In genomic region chr16:30596959-30597681, GRCm38 (mm10) we compare ENCODE assay signal across 8 mouse cellular contexts. TPM values are rescaled to one million over a fixed set of nuclear protein-coding genes. Genes with fewer than 3 reads are reported as not detected.
DNase-seq lines count a peak whose midpoint lies in the region; ATAC-seq and TF ChIP-seq lines count a peak whose summit lies in the region.

No protein-coding gene starts in this region.

- peak; percentile 95 for DNase-seq in CH12.LX (ENCODE audit: extremely low read depth)
- peak; percentile 63 for DNase-seq in c-Kit-positive CD71-positive TER-119-negative erythroid progenitor cells, embryonic 14.5 days (ENCODE audit: low read depth)
- DNase-seq in heart, postnatal 0 days (ENCODE audit: low spot score) = peak; percentile 70
- DNase-seq in large intestine, adult 2 months (ENCODE audit: low read depth, low spot score) = peak; percentile 78
- DNase-seq in liver, postnatal 0 days = peak; percentile 87
- DNase-seq in testis, postnatal 10 days (ENCODE audit: low spot score) = peak; percentile 92

- TF ChIP-seq CTCF in CH12.LX (conservative IDR thresholded peaks at IDR 0.05 in 1 of 2, IDR thresholded peaks at IDR 0.05 in 1 of 2; ENCODE audit: low read depth in 2 of 2, low read length in 2 of 2) = peak; percentile 96 to 99
- peak; percentile 94 for TF ChIP-seq CTCF in heart, postnatal 0 days (IDR thresholded peaks at IDR 0.05; ENCODE audit: low read depth)
- TF ChIP-seq CTCF in liver, postnatal 0 days (IDR thresholded peaks at IDR 0.05; ENCODE audit: low read depth) = peak; percentile 92

- no peaks in the 10 kb centered on the region for H3K9me3 ChIP-seq in CH12.LX (replicated peaks; ENCODE audit: low read length)
- H3K9me3 ChIP-seq in forebrain, embryonic 13.5 days (replicated peaks) = no peaks in the 10 kb centered on the region; the same call in 1 of the 2 replicates
- no peaks in the 10 kb centered on the region for H3K9me3 ChIP-seq in heart, postnatal 0 days (replicated peaks; ENCODE audit: control insufficient read depth, low read length)
- no peaks in the 10 kb centered on the region for H3K9me3 ChIP-seq in liver, postnatal 0 days (ENCODE audit: low read length)
- H3K9me3 ChIP-seq in neural tube, embryonic 15.5 days (replicated peaks) = no peaks in the 10 kb centered on the region

- H3K27me3 ChIP-seq in CH12.LX (replicated peaks) = no peaks in the 10 kb centered on the region
- H3K27me3 ChIP-seq in forebrain, embryonic 13.5 days = peaks cover 62% of the 10 kb centered on the region
- H3K27me3 ChIP-seq in heart, postnatal 0 days (ENCODE audit: control insufficient read depth, insufficient read depth, low read length) = no peaks in the 10 kb centered on the region
- peaks cover 11% of the 10 kb centered on the region; the same call in 1 of the 2 replicates for H3K27me3 ChIP-seq in liver, postnatal 0 days (ENCODE audit: insufficient read depth, low read length)
- H3K27me3 ChIP-seq in neural tube, embryonic 15.5 days (replicated peaks) = peaks cover 19% of the 10 kb centered on the region; the same call in 1 of the 2 replicates

- peaks cover 28% of the 10 kb centered on the region for H3K79me2 ChIP-seq in CH12.LX (replicated peaks; ENCODE audit: control insufficient read depth, extremely low read depth, insufficient read depth, poor library complexity, severe bottlenecking)

- TF ChIP-seq RAD21 in CH12.LX (IDR thresholded peaks at IDR 0.05; ENCODE audit: low read depth, low read length) = peak; percentile 100

- peak overlapping the region; percentile 89 for H3K4me2 ChIP-seq in CH12.LX (ENCODE audit: insufficient read depth, low read depth, poor library complexity, severe bottlenecking)
- H3K4me2 ChIP-seq in forebrain, embryonic 13.5 days = peak overlapping the region; percentile 53
- H3K4me2 ChIP-seq in heart, postnatal 0 days (ENCODE audit: low read depth, low read length) = peak overlapping the region; percentile 42
- H3K4me2 ChIP-seq in liver, postnatal 0 days (ENCODE audit: low read depth, low read length) = peak overlapping the region; percentile 53
- H3K4me2 ChIP-seq in neural tube, embryonic 15.5 days = peak overlapping the region; percentile 63

- peak overlapping the region; percentile 84 for H3K27ac ChIP-seq in CH12.LX (ENCODE audit: insufficient read depth, low read depth)
- H3K27ac ChIP-seq in forebrain, embryonic 13.5 days = no peak overlapping the region; the same call in 1 of the 2 replicates
- H3K27ac ChIP-seq in heart, postnatal 0 days (ENCODE audit: low read depth) = no peak overlapping the region
- H3K27ac ChIP-seq in liver, postnatal 0 days (ENCODE audit: low read depth) = peak overlapping the region; percentile 23; the same call in 1 of the 2 replicates
- 0 out of 2 replicates have a peak overlapping the region, but pooled peaks have one; percentile 8 for H3K27ac ChIP-seq in neural tube, embryonic 15.5 days (replicated peaks)

- peak; percentile 28 for TF ChIP-seq EP300 in CH12.LX (IDR thresholded peaks at IDR 0.05; ENCODE audit: low read length)
- no peak for TF ChIP-seq EP300 in heart, postnatal 0 days (IDR thresholded peaks at IDR 0.05; ENCODE audit: low read depth)
- no peak for TF ChIP-seq EP300 in liver, postnatal 0 days (IDR thresholded peaks at IDR 0.05; ENCODE audit: low read depth)

- TF ChIP-seq POLR2A in CH12.LX (IDR thresholded peaks at IDR 0.05; ENCODE audit: low read depth, low read length) = peak; percentile 18; the same call in 1 of the 2 replicates

- peak overlapping the region; percentile 59 for H3K9ac ChIP-seq in CH12.LX (ENCODE audit: insufficient read depth, low read depth)
- H3K9ac ChIP-seq in forebrain, embryonic 13.5 days = peak overlapping the region; percentile 43
- H3K9ac ChIP-seq in heart, postnatal 0 days (replicated peaks; ENCODE audit: low read depth, low read length) = peak overlapping the region; percentile 3; the same call in 1 of the 2 replicates
- H3K9ac ChIP-seq in liver, postnatal 0 days (replicated peaks) = no peak overlapping the region
- H3K9ac ChIP-seq in neural tube, embryonic 15.5 days (replicated peaks) = peak overlapping the region; percentile 42

- peaks cover 4 to 25% of the 10 kb centered on the region in 2 experiments; a peak in 3 of 4 replicates for H3K4me1 ChIP-seq in CH12.LX (ENCODE audit: control insufficient read depth in 1 of 2, insufficient read depth in 2 of 2)
- peaks cover 46% of the 10 kb centered on the region for H3K4me1 ChIP-seq in forebrain, embryonic 13.5 days
- H3K4me1 ChIP-seq in heart, postnatal 0 days (ENCODE audit: control insufficient read depth, insufficient read depth) = peaks cover 9% of the 10 kb centered on the region
- H3K4me1 ChIP-seq in liver, postnatal 0 days (ENCODE audit: insufficient read depth) = peaks cover 25% of the 10 kb centered on the region
- H3K4me1 ChIP-seq in neural tube, embryonic 15.5 days = peaks cover 41% of the 10 kb centered on the region

- peak overlapping the region; percentile 50 to 60 (median 51) for H3K4me3 ChIP-seq in CH12.LX (replicated peaks in 1 of 3; ENCODE audit: low read depth in 2 of 3, low read length in 2 of 3, poor library complexity in 1 of 3)
- H3K4me3 ChIP-seq in forebrain, embryonic 13.5 days = peak overlapping the region; percentile 19; the same call in 1 of the 2 replicates
- 0 out of 2 replicates have a peak overlapping the region, but pooled peaks have one; percentile 8 for H3K4me3 ChIP-seq in heart, postnatal 0 days (ENCODE audit: low read depth, low read length)
- 0 out of 2 replicates have a peak overlapping the region, but pooled peaks have one; percentile 15 for H3K4me3 ChIP-seq in liver, postnatal 0 days (ENCODE audit: low read depth, low read length)
- peak overlapping the region; percentile 29 for H3K4me3 ChIP-seq in neural tube, embryonic 15.5 days (replicated peaks)

- dilution Hi-C loops in CH12.LX (cut with MboI; ENCODE audit: extremely low pct_ligation_motif_present, extremely low pct_unique_long_range_greater_than_20kb, low sequenced_read_pairs) = no loop called here

- WGBS in forebrain, embryonic 13.5 days = 12% methylated on average over 16 of the region's 16 CpGs
- 11% methylated on average over 16 of the region's 16 CpGs for WGBS in heart, postnatal 0 days
- WGBS in large intestine, adult 2 months = 4% methylated on average over 16 of the region's 16 CpGs
- WGBS in liver, postnatal 0 days (ENCODE audit: insufficient replicate concordance) = 9% methylated on average over 16 of the region's 16 CpGs
- WGBS in neural tube, embryonic 15.5 days = 9% methylated on average over 16 of the region's 16 CpGs

- peak; percentile 58 for ATAC-seq in forebrain, embryonic 13.5 days
- no peak for ATAC-seq in heart, postnatal 0 days (ENCODE audit: insufficient read depth, low read depth)
- peak; percentile 35; the same call in 1 of the 2 replicates for ATAC-seq in liver, postnatal 0 days
- peak; percentile 48 for ATAC-seq in neural tube, embryonic 15.5 days (ENCODE audit: low FRiP score)

- peaks cover 14 to 17% of the 10 kb centered on the region in 2 experiments for H3K36me3 ChIP-seq in CH12.LX (replicated peaks in 1 of 2; ENCODE audit: control insufficient read depth in 1 of 2, insufficient read depth in 1 of 2, low read length in 1 of 2)
- H3K36me3 ChIP-seq in forebrain, embryonic 13.5 days (ENCODE audit: poor library complexity, severe bottlenecking) = no peaks in the 10 kb centered on the region
- H3K36me3 ChIP-seq in heart, postnatal 0 days (replicated peaks; ENCODE audit: control insufficient read depth, insufficient read depth, low read length) = no peaks in the 10 kb centered on the region
- no peaks in the 10 kb centered on the region for H3K36me3 ChIP-seq in liver, postnatal 0 days (replicated peaks; ENCODE audit: insufficient read depth, low read length)
- no peaks in the 10 kb centered on the region for H3K36me3 ChIP-seq in neural tube, embryonic 15.5 days

- in situ Hi-C loops in CH12.LX (cut with MboI; ENCODE audit: low pct_ligation_motif_present, low pct_unique_long_range_greater_than_20kb, low sequenced_read_pairs) = loop anchor here (5.0 to 10.0 kb wide), 4 partner anchors 180 to 758 kb away; no protein-coding TSS in a partner anchor

TF ChIP-seq in CH12.LX, 34 proteins besides CTCF, POLR2A, EP300 and RAD21 (continues in another document):
- TF ChIP-seq MEF2A (IDR thresholded peaks at IDR 0.05; ENCODE audit: borderline replicate concordance, low read depth, low read length) = peak; percentile 68

RNA-seq across cellular contexts. Expression of gene Fam43a, which starts 2.4 kb away (rescaled TPM):
- total RNA-seq in CH12.LX (2012; rRNA removed) = 82.2 and 106 TPM in 2 replicates
- 77.1 and 82.1 TPM in 2 replicates for total RNA-seq in CH12.LX (2014; rRNA removed)
- 106 and 121 TPM in 2 replicates for polyA plus RNA-seq in CH12.LX (2012; ENCODE audit: insufficient read length, low read depth)
- 6.8 and 8.3 TPM in 2 replicates for polyA plus RNA-seq in forebrain, embryonic 13.5 days (2015; fragmentation: Nextera tagmentation; extraction: Ambion mirVana)
- total RNA-seq in heart, postnatal 0 days (2014; rRNA removed; ENCODE audit: low replicate concordance) = 40.6 and 46.0 TPM in 2 replicates
- 16.2 and 17.1 TPM in 2 replicates for polyA plus RNA-seq in heart, postnatal 0 days (2015; fragmentation: Nextera tagmentation; extraction: Ambion mirVana)
- polyA plus RNA-seq in large intestine, adult 2 months (2012; rRNA removed) = 5.4 and 6.3 TPM in 2 replicates
- 6.1 and 6.8 TPM in 2 replicates for polyA plus RNA-seq in liver, postnatal 0 days (2015; fragmentation: Nextera tagmentation; extraction: Ambion mirVana)
- 23.1 and 24.7 TPM in 2 replicates for polyA plus RNA-seq in neural tube, embryonic 15.5 days (2015; fragmentation: Nextera tagmentation; extraction: Ambion mirVana)

RNA-seq across cellular contexts. Expression of gene Lsg1, which starts 9.7 kb away (rescaled TPM):
- 58.4 and 70.8 TPM in 2 replicates for total RNA-seq in CH12.LX (2012; rRNA removed)
- total RNA-seq in CH12.LX (2014; rRNA removed) = 94.7 and 106 TPM in 2 replicates
- polyA plus RNA-seq in CH12.LX (2012; ENCODE audit: insufficient read length, low read depth) = 189 and 261 TPM in 2 replicates
- 69.7 and 76.9 TPM in 2 replicates for polyA plus RNA-seq in forebrain, embryonic 13.5 days (2015; fragmentation: Nextera tagmentation; extraction: Ambion mirVana)
- 11.6 and 15.8 TPM in 2 replicates for total RNA-seq in heart, postnatal 0 days (2014; rRNA removed; ENCODE audit: low replicate concordance)
- 29.9 and 32.8 TPM in 2 replicates for polyA plus RNA-seq in heart, postnatal 0 days (2015; fragmentation: Nextera tagmentation; extraction: Ambion mirVana)
- polyA plus RNA-seq in large intestine, adult 2 months (2012; rRNA removed) = 7.5 and 8.8 TPM in 2 replicates
- polyA plus RNA-seq in liver, postnatal 0 days (2015; fragmentation: Nextera tagmentation; extraction: Ambion mirVana) = 25.4 and 25.6 TPM in 2 replicates
- 44.1 and 50.9 TPM in 2 replicates for polyA plus RNA-seq in neural tube, embryonic 15.5 days (2015; fragmentation: Nextera tagmentation; extraction: Ambion mirVana)

RNA-seq across cellular contexts. Expression of gene Tmem44, which starts 46.5 kb away (rescaled TPM):
- total RNA-seq in CH12.LX (2012; rRNA removed) (0.38 and 0.51 TPM in 2 replicates), CH12.LX (2014; rRNA removed) (0.07 and 0.16 TPM in 2 replicates)
- 0.70 and 0.78 TPM in 2 replicates for polyA plus RNA-seq in CH12.LX (2012; ENCODE audit: insufficient read length, low read depth)
- 56.2 and 60.8 TPM in 2 replicates for polyA plus RNA-seq in forebrain, embryonic 13.5 days (2015; fragmentation: Nextera tagmentation; extraction: Ambion mirVana)
- 31.1 and 33.5 TPM in 2 replicates for total RNA-seq in heart, postnatal 0 days (2014; rRNA removed; ENCODE audit: low replicate concordance)
- polyA plus RNA-seq in heart, postnatal 0 days (2015; fragmentation: Nextera tagmentation; extraction: Ambion mirVana) = 11.8 and 14.6 TPM in 2 replicates
- polyA plus RNA-seq in large intestine, adult 2 months (2012; rRNA removed) = 2.6 and 4.0 TPM in 2 replicates
- 0.73 and 0.89 TPM in 2 replicates for polyA plus RNA-seq in liver, postnatal 0 days (2015; fragmentation: Nextera tagmentation; extraction: Ambion mirVana)
- polyA plus RNA-seq in neural tube, embryonic 15.5 days (2015; fragmentation: Nextera tagmentation; extraction: Ambion mirVana) = 57.5 and 64.7 TPM in 2 replicates

Comparison
In these comparisons a context has a peak if more than half of its experiments do, and no peak if none do; other contexts are left out.
1. H3K27ac ChIP-seq: peak in CH12.LX (single experiment), liver, postnatal 0 days (single experiment) and neural tube, embryonic 15.5 days (single experiment); none in forebrain, embryonic 13.5 days (single experiment) and heart, postnatal 0 days (single experiment).
2. Peak in every context shown above with its lines, with median percentiles within 50 percentile points of each other: DNase-seq, H3K4me2 ChIP-seq, H3K4me3 ChIP-seq and CTCF ChIP-seq.